Mouse (Mus musculus) intestine, postnatal 0 days (tissue): Measurements from ENCODE around the gene Scn3b. TPM values are rescaled to one million over a fixed set of nuclear protein-coding genes. Genes with fewer than 3 reads are reported as not detected.

Experiments
- ATAC-seq: fragments of 200-750 bp; cut with Nextera tagmentation; 2 replicates; pipeline ENCODE4 v1.8.0; 2017; ENCODE audit warnings: mild to moderate bottlenecking, moderate TSS enrichment, moderate library complexity
- H3K27ac ChIP-seq: fragments of 300-500 bp; sonication (generic); 2 replicates; pipeline ENCODE4 v1.5.1; 2014; ENCODE audit warnings: mild to moderate bottlenecking, low read depth, low read length, moderate library complexity
- H3K27me3 ChIP-seq: fragments of 300-500 bp; sonication (generic); replicated peaks from 2 replicates; pipeline ENCODE4 v1.6.1; 2014; ENCODE audit warnings: low read length, mixed read lengths; ENCODE audit not compliant: control insufficient read depth, insufficient read depth
- H3K36me3 ChIP-seq: fragments of 300-500 bp; sonication (generic); 2 replicates; pipeline ENCODE4 v1.6.1; 2014; ENCODE audit warnings: mild to moderate bottlenecking, moderate library complexity; ENCODE audit not compliant: control insufficient read depth, insufficient read depth
- H3K4me1 ChIP-seq: fragments of 300-500 bp; sonication (generic); replicated peaks from 2 replicates; pipeline ENCODE4 v1.6.1; 2014; ENCODE audit warnings: antibody characterized with exemption, low read length, mixed read lengths; ENCODE audit not compliant: control insufficient read depth, insufficient read depth
- H3K4me2 ChIP-seq: fragments of 300-500 bp; sonication (generic); replicated peaks from 2 replicates; pipeline ENCODE4 v1.6.1; 2014; ENCODE audit warnings: low read depth, mild to moderate bottlenecking, moderate library complexity
- H3K4me3 ChIP-seq: fragments of 300-500 bp; sonication (generic); 2 replicates; pipeline ENCODE4 v1.5.1; 2014; ENCODE audit warnings: low read depth, low read length
- H3K9ac ChIP-seq: fragments of 300-500 bp; sonication (generic); 2 replicates; pipeline ENCODE4 v1.6.1; 2014; ENCODE audit warnings: mild to moderate bottlenecking, low read depth, low read length
- H3K9me3 ChIP-seq: fragments of 300-500 bp; sonication (generic); 2 replicates; pipeline ENCODE4 v1.6.1; 2016; ENCODE audit warnings: mixed run types; ENCODE audit not compliant: control insufficient read depth
- CTCF ChIP-seq: sonication (generic); IDR thresholded peaks from 2 replicates; pipeline ENCODE4 v1.5.1; 2016; ENCODE audit warnings: low read depth, mild to moderate bottlenecking, control low read depth, antibody characterized with exemption, moderate library complexity
- WGBS: fragments of 180-500 bp; shearing (Covaris S2); extraction: QIAGEN DNeasy Blood & Tissue Kit; methylation state at CpG from one replicate; pipeline ENCODE4 v1.1.7; 2014; 5-methylcytosine and 5-hydroxymethylcytosine counted together
- polyA plus RNA-seq: library from polyadenylated mRNA; unstranded; fragments of >200 nt; fragmentation: Nextera tagmentation; extraction: Ambion mirVana; gene quantifications from 2 replicates; pipeline ENCODE4 v1.2.1, GENCODE M21; 2015

Scn3b gene
- polyA plus RNA-seq, 1 experiment from 2014 or later = 2.4 TPM

DNA sequence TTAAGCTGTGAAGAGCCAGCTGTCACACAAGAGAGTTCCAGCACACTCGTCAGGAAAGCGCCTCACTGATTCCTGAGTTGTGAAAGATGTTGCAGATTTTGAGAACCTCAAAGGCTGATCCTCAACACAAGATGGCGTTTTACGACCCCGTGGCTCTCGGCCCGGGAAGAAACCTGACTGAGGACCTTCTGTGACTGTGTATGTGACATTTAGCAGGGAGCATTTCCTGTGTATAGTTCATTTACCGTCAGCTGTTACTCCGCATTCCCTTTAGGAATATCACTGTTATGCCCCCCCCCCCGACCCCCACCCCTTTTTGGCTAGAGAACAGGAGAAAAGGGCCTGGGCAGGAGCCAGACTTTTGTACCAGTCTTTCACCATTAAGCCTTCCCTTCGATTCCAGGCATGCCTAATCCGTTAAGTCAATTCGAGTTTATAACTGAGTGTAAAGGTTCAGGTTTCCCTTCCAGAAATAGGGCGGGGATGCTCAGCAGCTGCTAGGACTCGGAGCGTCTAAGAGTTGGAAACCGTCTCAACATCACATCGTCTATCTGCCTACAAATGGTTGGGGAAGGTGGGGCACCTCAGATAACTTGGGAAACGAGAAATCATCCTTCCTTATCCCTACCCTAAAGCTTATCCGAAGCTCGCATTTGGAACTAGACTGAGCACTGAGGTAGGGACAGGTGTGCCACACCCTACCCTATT lies 823 bp upstream of the Scn3b start:
- 0 out of 2 replicates have a peak overlapping the region, but pooled peaks have one; percentile 34 for H3K4me3 ChIP-seq
- TF ChIP-seq CTCF = 0 out of 2 replicates have a peak, but pooled peaks have one; percentile 10
- ATAC-seq = no peak
- H3K27ac ChIP-seq = no peak overlapping the region
- no peak overlapping the region for H3K9ac ChIP-seq
- H3K36me3 ChIP-seq = no peaks in the 10 kb centered on the region
- H3K27me3 ChIP-seq = peaks cover 13% of the 10 kb centered on the region
- 12% methylated on average over 21 of the region's 21 CpGs for WGBS
- peak overlapping the region; percentile 64; the same call in 1 of the 2 replicates for H3K4me2 ChIP-seq
- H3K4me1 ChIP-seq = no peaks in the 10 kb centered on the region
- H3K9me3 ChIP-seq = no peaks in the 10 kb centered on the region

DNA sequence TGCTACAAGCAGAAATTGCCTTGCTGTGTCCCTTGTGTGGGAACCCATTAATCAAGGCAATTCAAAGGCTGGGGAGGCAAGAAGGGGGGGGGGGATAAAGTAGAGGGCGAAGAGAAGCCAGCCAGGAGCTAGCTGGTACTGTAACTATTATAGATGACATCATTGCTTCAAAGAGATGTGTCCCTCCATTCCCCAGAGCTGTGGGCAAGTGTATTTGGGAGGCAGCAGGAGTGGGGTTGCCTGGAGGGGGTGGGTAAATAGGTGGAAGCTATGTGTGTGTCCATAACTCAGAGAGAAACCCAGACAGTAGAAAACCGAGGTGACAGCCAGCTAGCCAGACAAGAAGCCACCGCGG lies 292 bp upstream of the Scn3b start:
- Histone ChIP-seq H3K27me3 (peaks cover 13% of the 10 kb centered on the region), H3K9me3 (no peaks in the 10 kb centered on the region), H3K4me2 (peak overlapping the region; percentile 64), H3K4me1 (no peaks in the 10 kb centered on the region), H3K4me3 (peak overlapping the region; percentile 34), H3K36me3 (no peaks in the 10 kb centered on the region), H3K27ac (no peak overlapping the region), H3K9ac (no peak overlapping the region)
- 11% methylated on average over 4 of the region's 4 CpGs for WGBS
- TF ChIP-seq CTCF = no peak
- no peak; the same call in 1 of the 2 replicates for ATAC-seq

DNA sequence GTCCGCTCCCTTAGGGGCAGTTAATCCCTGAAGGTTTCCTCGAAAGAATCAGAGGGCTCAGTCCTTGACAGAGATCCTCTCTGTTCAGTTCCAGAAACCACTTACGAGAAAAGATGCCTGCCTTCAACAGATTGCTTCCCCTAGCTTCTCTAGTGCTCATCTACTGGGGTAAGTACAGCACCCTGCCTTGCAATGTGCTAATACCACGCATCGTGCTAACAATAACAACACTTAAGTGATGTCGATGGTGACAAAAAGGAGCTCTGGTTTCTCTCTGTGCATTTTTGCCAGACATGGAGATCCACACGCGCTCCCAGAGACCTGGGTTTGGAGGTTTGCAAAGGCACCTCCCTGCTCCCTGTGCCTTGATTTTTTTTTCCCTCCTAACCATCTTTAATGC lies 863 bp downstream of the Scn3b start:
- no peaks in the 10 kb centered on the region for H3K36me3 ChIP-seq
- H3K27ac ChIP-seq = no peak overlapping the region
- H3K4me2 ChIP-seq = peak overlapping the region; percentile 64; the same call in 1 of the 2 replicates
- 24% methylated on average over 8 of the region's 8 CpGs for WGBS
- H3K9me3 ChIP-seq = no peaks in the 10 kb centered on the region
- H3K9ac ChIP-seq = no peak overlapping the region
- H3K27me3 ChIP-seq = peaks cover 13% of the 10 kb centered on the region
- no peak for ATAC-seq
- no peak for TF ChIP-seq CTCF
- no peaks in the 10 kb centered on the region for H3K4me1 ChIP-seq
- H3K4me3 ChIP-seq = no peak overlapping the region; the same call in 1 of the 2 replicates

DNA sequence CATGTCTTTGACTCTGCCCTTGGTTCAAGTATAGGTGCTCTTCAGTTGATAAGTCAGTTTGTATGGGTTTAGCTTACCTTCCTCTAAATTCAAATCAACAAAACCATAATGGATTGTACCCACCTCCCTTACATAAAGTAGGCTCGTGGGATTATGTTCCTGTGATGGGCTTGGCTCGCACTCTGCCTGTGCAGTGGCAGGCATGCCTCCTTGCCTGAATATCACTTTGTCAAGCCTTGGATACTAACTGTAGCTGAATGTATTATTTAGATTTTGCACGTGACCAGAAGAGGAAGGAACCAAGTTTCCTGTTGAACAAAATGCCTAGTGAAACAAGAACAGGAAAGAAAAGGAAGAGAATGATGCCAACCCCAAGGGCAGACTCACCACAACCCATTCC lies 2.1 kb downstream of the Scn3b start:
- no peak overlapping the region for H3K4me3 ChIP-seq
- H3K27ac ChIP-seq = no peak overlapping the region
- no peak for TF ChIP-seq CTCF
- no peaks in the 10 kb centered on the region for H3K36me3 ChIP-seq
- H3K4me2 ChIP-seq = no peak overlapping the region
- no peak for ATAC-seq
- WGBS = 65% methylated on average over 3 of the region's 3 CpGs
- H3K4me1 ChIP-seq = no peaks in the 10 kb centered on the region
- peaks cover 13% of the 10 kb centered on the region for H3K27me3 ChIP-seq
- no peak overlapping the region for H3K9ac ChIP-seq
- H3K9me3 ChIP-seq = no peaks in the 10 kb centered on the region

DNA sequence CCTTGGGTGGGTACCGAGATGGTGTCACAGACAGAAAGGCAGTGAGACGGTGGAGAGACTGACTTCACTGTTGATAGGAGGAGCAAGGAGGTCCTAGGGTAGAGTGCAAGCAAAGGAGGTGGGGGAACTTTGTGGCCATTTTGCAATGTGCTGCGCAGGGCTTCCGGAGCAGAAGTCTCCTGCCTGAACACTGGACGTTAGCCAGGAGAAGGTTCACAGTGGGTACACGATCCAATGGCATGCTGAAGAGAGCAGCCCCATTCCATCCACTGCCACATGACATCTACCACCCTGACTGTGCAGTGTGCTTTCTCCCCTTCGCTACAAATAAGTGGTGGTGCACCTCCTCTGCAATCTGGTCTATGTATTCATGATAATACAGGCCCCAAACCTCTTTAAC lies 3.8 kb downstream of the Scn3b start:
- Histone ChIP-seq H3K9ac (no peak overlapping the region), H3K9me3 (no peaks in the 10 kb centered on the region), H3K27me3 (peaks cover 13% of the 10 kb centered on the region), H3K4me1 (no peaks in the 10 kb centered on the region), H3K4me3 (no peak overlapping the region), H3K27ac (no peak overlapping the region), H3K4me2 (no peak overlapping the region), H3K36me3 (no peaks in the 10 kb centered on the region)
- TF ChIP-seq CTCF = no peak
- ATAC-seq = no peak
- 84% methylated on average over 7 of the region's 7 CpGs for WGBS

DNA sequence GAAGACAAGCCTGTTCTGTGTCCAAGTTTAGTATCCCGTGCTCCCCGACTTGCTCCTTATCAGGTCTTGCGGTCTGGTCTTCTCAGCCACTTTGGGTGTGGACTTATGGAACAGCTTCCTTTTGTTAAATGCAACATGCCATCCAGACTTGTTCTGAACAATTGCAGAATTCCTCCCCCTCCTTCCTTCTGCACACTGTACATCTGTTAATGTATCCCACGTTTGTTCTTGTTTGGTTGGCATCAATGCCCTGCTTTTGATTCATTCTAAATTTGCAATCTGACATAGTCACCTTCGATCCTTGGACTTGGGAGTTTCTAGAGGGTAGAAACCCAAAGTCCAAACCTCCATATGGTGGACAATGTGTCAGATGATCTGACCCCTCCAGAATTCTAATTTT lies 6.9 kb downstream of the Scn3b start:
- no peak overlapping the region for H3K4me3 ChIP-seq
- TF ChIP-seq CTCF = no peak
- no peaks in the 10 kb centered on the region for H3K27me3 ChIP-seq
- 70% methylated on average over 5 of the region's 5 CpGs for WGBS
- H3K9me3 ChIP-seq = no peaks in the 10 kb centered on the region
- no peak for ATAC-seq
- no peaks in the 10 kb centered on the region for H3K4me1 ChIP-seq
- H3K27ac ChIP-seq = no peak overlapping the region
- H3K9ac ChIP-seq = no peak overlapping the region
- no peak overlapping the region for H3K4me2 ChIP-seq
- H3K36me3 ChIP-seq = no peaks in the 10 kb centered on the region

DNA sequence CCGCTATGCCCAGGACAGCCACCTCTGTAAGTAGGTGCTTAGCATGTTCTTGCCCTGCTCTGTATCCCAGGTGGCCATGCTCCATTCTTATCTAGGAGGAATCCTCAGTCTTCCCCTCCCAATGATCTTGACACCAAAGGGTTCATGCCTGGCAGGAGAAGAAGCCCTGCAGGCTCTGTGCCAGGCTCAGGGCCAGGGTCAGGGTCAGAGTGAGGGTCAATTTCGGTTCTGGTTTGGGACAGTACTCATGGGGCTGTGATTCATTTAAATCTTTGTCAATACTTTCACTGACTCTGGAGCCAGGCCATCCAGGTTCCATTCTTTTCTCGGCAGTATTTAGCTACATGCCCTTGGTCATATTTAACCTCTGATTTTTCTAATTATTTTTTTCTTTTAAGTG lies 8.7 kb downstream of the Scn3b start:
- no peaks in the 10 kb centered on the region for H3K36me3 ChIP-seq
- ATAC-seq = no peak
- no peak overlapping the region for H3K9ac ChIP-seq
- no peaks in the 10 kb centered on the region for H3K27me3 ChIP-seq
- no peaks in the 10 kb centered on the region for H3K4me1 ChIP-seq
- H3K4me3 ChIP-seq = no peak overlapping the region
- no peak overlapping the region for H3K4me2 ChIP-seq
- no peaks in the 10 kb centered on the region for H3K9me3 ChIP-seq
- WGBS = 74% methylated on average over 3 of the region's 3 CpGs
- no peak for TF ChIP-seq CTCF
- H3K27ac ChIP-seq = no peak overlapping the region
